Mouse (Mus musculus) lung, postnatal 10 days (tissue): ENCODE data around the gene Olfml2b.

Experiments used
- DNase-seq: peaks from one replicate; pipeline ENCODE4 v3.0.0; 2021

The Olfml2b gene

GRCm38 (mm10) chr1:170644255-170645205 lies at the start of gene Olfml2b:
TSS of gene Olfml2b (plus strand) at chr1:170644532.
- DNase-seq, result peak; percentile 93

GRCm38 (mm10) chr1:170594575-170594974 lies 49.8 kb upstream of the Olfml2b start:
- no peak for DNase-seq

GRCm38 (mm10) chr1:170605228-170606001 lies 38.9 kb upstream of the Olfml2b start:
- peak; percentile 48 for DNase-seq

- DNase-seq, result no peak
Observed at GRCm38 (mm10) chr1:170607231-170607917, 37.0 kb upstream of the Olfml2b start.

- DNase-seq, result no peak
Observed at GRCm38 (mm10) chr1:170608461-170609071, 35.8 kb upstream of the Olfml2b start.

GRCm38 (mm10) chr1:170609872-170610271 lies 34.5 kb upstream of the Olfml2b start:
- peak; percentile 69 for DNase-seq

GRCm38 (mm10) chr1:170610289-170610688 lies 34.0 kb upstream of the Olfml2b start:
- no peak for DNase-seq

- no peak for DNase-seq
Observed at GRCm38 (mm10) chr1:170610695-170611094, 33.6 kb upstream of the Olfml2b start.

- DNase-seq, result no peak
Observed at GRCm38 (mm10) chr1:170611631-170612030, 32.7 kb upstream of the Olfml2b start.

- peak; percentile 89 for DNase-seq
Observed at GRCm38 (mm10) chr1:170612968-170613872, 31.1 kb upstream of the Olfml2b start.

- no peak for DNase-seq
Observed at GRCm38 (mm10) chr1:170619686-170620374, 24.5 kb upstream of the Olfml2b start.

GRCm38 (mm10) chr1:170622934-170623333 lies 21.4 kb upstream of the Olfml2b start:
- DNase-seq, result no peak

GRCm38 (mm10) chr1:170623432-170623831 lies 20.9 kb upstream of the Olfml2b start:
- DNase-seq, result no peak

GRCm38 (mm10) chr1:170630489-170630888 lies 13.8 kb upstream of the Olfml2b start:
- DNase-seq, result no peak

GRCm38 (mm10) chr1:170631571-170631970 lies 12.8 kb upstream of the Olfml2b start:
- DNase-seq, result no peak

- DNase-seq, result peak; percentile 91
Observed at GRCm38 (mm10) chr1:170632385-170632784, 11.9 kb upstream of the Olfml2b start.

- no peak for DNase-seq
Observed at GRCm38 (mm10) chr1:170632856-170633255, 11.5 kb upstream of the Olfml2b start.

- no peak for DNase-seq
Observed at GRCm38 (mm10) chr1:170638941-170639340, 5.4 kb upstream of the Olfml2b start.

- no peak for DNase-seq
Observed at GRCm38 (mm10) chr1:170645896-170646605, 1.7 kb downstream of the Olfml2b start.

GRCm38 (mm10) chr1:170646606-170647287 lies 2.4 kb downstream of the Olfml2b start:
- no peak for DNase-seq
